Mouse (Mus musculus): ENCODE data around the gene Mvd. TPM values are rescaled to one million over a fixed set of nuclear protein-coding genes. Genes with fewer than 3 reads are reported as not detected.

Gene Mvd
- polyA plus RNA-seq, 1 experiment from 2014 or later: 73.2 TPM

Small RNA genes lying within 50 kb of the gene (microRNA-seq; reads per million reads assigned to microRNA genes)
- gene Gm24366: not detected

Other genes with a start within 250 kb of the Mvd start
- 1.00 and 1.4 TPM in 2 replicates for gene Zfpm1, start 161.3 kb downstream of the Mvd start, polyA plus RNA-seq (2015; fragmentation: Nextera tagmentation; extraction: Ambion mirVana)
- gene Trhr2, start 82.7 kb downstream of the Mvd start, polyA plus RNA-seq (2015; fragmentation: Nextera tagmentation; extraction: Ambion mirVana): 0.12 TPM in 1 of 2 replicates, not detected in the other
- gene Zc3h18, start 66.8 kb downstream of the Mvd start, polyA plus RNA-seq (2015; fragmentation: Nextera tagmentation; extraction: Ambion mirVana): 30.6 and 35.3 TPM in 2 replicates
- not detected in 2 replicates for gene Il17c, start 21.4 kb downstream of the Mvd start, polyA plus RNA-seq (2015; fragmentation: Nextera tagmentation; extraction: Ambion mirVana)
- gene Cyba, start 10.5 kb downstream of the Mvd start, polyA plus RNA-seq (2015; fragmentation: Nextera tagmentation; extraction: Ambion mirVana): 46.0 and 94.9 TPM in 2 replicates
- 0.12 and 1.1 TPM in 2 replicates for gene Snai3, start 17.3 kb upstream of the Mvd start, polyA plus RNA-seq (2015; fragmentation: Nextera tagmentation; extraction: Ambion mirVana)
- 34.9 and 36.8 TPM in 2 replicates for gene Rnf166, start 32.6 kb upstream of the Mvd start, polyA plus RNA-seq (2015; fragmentation: Nextera tagmentation; extraction: Ambion mirVana)
- 66.2 and 80.2 TPM in 2 replicates for gene Ctu2, start 32.7 kb upstream of the Mvd start, polyA plus RNA-seq (2015; fragmentation: Nextera tagmentation; extraction: Ambion mirVana)
- 2.1 and 5.1 TPM in 2 replicates for gene Piezo1, start 107.9 kb upstream of the Mvd start, polyA plus RNA-seq (2015; fragmentation: Nextera tagmentation; extraction: Ambion mirVana)
- 6.8 and 15.4 TPM in 2 replicates for gene Cdt1, start 124.6 kb upstream of the Mvd start, polyA plus RNA-seq (2015; fragmentation: Nextera tagmentation; extraction: Ambion mirVana)
- 189 and 207 TPM in 2 replicates for gene Aprt, start 133.5 kb upstream of the Mvd start, polyA plus RNA-seq (2015; fragmentation: Nextera tagmentation; extraction: Ambion mirVana)
- 6.7 and 9.5 TPM in 2 replicates for gene Galns, start 168.0 kb upstream of the Mvd start, polyA plus RNA-seq (2015; fragmentation: Nextera tagmentation; extraction: Ambion mirVana)
- 103 and 113 TPM in 2 replicates for gene Trappc2l, start 168.2 kb upstream of the Mvd start, polyA plus RNA-seq (2015; fragmentation: Nextera tagmentation; extraction: Ambion mirVana)
- 0.14 TPM in 1 of 2 replicates, not detected in the other for gene Pabpn1l, start 179.3 kb upstream of the Mvd start, polyA plus RNA-seq (2015; fragmentation: Nextera tagmentation; extraction: Ambion mirVana)

Data from neural tube, embryonic 15.5 days (tissue).